ENCODE assay signal across 7 mouse cellular contexts in the genomic region with DNA sequence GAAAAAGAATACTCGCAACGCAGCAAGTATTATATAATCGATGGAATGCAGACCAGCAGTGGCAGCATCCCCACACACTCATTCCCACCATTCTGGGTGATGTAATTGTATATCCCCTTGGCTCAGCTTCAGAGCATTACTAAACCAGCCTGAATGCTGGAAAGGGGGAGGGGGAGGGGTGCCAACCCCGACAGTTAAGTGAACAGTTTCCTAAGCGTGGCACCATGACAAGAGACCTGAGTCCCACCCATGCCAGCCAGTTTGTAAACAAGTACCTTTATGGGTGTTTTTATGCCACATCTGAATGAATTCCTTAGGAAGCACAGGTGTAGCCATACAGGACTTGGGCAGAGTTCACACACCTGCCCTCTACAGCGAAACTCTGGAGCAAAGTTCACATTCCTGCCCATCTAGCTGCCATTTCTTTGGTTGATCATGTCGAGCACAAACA. TPM values are rescaled to one million over a fixed set of nuclear protein-coding genes. Genes with fewer than 3 reads are reported as not detected.
A peak's percentile ranks its signal among the peaks of the same experiment; 100 is the strongest.
DNase-seq lines count a peak whose midpoint lies in the region; ATAC-seq and TF ChIP-seq lines count a peak whose summit lies in the region.

No protein-coding gene starts in this region.

- H3K36me3 ChIP-seq in testis, adult 2 months (ENCODE audit: control insufficient read depth, insufficient read depth, low read length): no peaks in the 10 kb centered on the region
- H3K36me3 ChIP-seq in intestine, embryonic 15.5 days: peaks cover 4% of the 10 kb centered on the region; the same call in 1 of the 2 replicates
- peaks cover 12% of the 10 kb centered on the region for H3K36me3 ChIP-seq in limb, embryonic 12.5 days
- no peaks in the 10 kb centered on the region for H3K36me3 ChIP-seq in midbrain, postnatal 0 days (ENCODE audit: insufficient read depth, low read length)

- H3K9ac ChIP-seq in intestine, embryonic 15.5 days: no peak overlapping the region
- H3K9ac ChIP-seq in limb, embryonic 12.5 days (replicated peaks): no peak overlapping the region
- H3K9ac ChIP-seq in midbrain, postnatal 0 days (replicated peaks; ENCODE audit: low read length, poor library complexity, severe bottlenecking): no peak overlapping the region

- no peaks in the 10 kb centered on the region for H3K9me3 ChIP-seq in intestine, embryonic 15.5 days
- no peaks in the 10 kb centered on the region for H3K9me3 ChIP-seq in limb, embryonic 12.5 days
- H3K9me3 ChIP-seq in midbrain, postnatal 0 days (ENCODE audit: low read length): no peaks in the 10 kb centered on the region

- ATAC-seq in intestine, embryonic 15.5 days: peak; percentile 80
- ATAC-seq in limb, embryonic 12.5 days (ENCODE audit: insufficient number of reproducible peaks, insufficient read depth, low FRiP score, low TSS enrichment, low read depth): no peak; the same call in 1 of the 2 replicates
- ATAC-seq in midbrain, postnatal 0 days (ENCODE audit: low FRiP score): peak; percentile 41; the same call in 1 of the 2 replicates

- peak overlapping the region; percentile 57 for H3K4me2 ChIP-seq in intestine, embryonic 15.5 days (replicated peaks)
- peak overlapping the region; percentile 31 for H3K4me2 ChIP-seq in limb, embryonic 12.5 days
- peak overlapping the region; percentile 38 for H3K4me2 ChIP-seq in midbrain, postnatal 0 days (ENCODE audit: low read depth, low read length, poor library complexity, severe bottlenecking)

- TF ChIP-seq CTCF in testis, adult 2 months (IDR thresholded peaks at IDR 0.05; ENCODE audit: control insufficient read depth, insufficient read depth, insufficient replicate concordance, low read depth, low read length): no peak
- TF ChIP-seq CTCF in embryonic fibroblast, embryonic 13.5 days (IDR thresholded peaks at IDR 0.05; ENCODE audit: borderline replicate concordance, insufficient read depth, low read length): no peak
- TF ChIP-seq CTCF in midbrain, postnatal 0 days (IDR thresholded peaks at IDR 0.05): no peak

- no peak for DNase-seq in testis, postnatal 14 days (ENCODE audit: low spot score)
- DNase-seq in midbrain, postnatal 0 days (ENCODE audit: low spot score): peak; percentile 76
- no peak for DNase-seq in frontal cortex, adult 2 months (ENCODE audit: extremely low spot score in 1 of 2, low spot score in 1 of 2)

- H3K4me3 ChIP-seq in testis, adult 2 months (ENCODE audit: control insufficient read depth, low read depth, low read length): no peak overlapping the region
- H3K4me3 ChIP-seq in embryonic fibroblast, embryonic 13.5 days (ENCODE audit: insufficient read depth, low read length): no peak overlapping the region
- H3K4me3 ChIP-seq in intestine, embryonic 15.5 days (replicated peaks): no peak overlapping the region; the same call in 1 of the 2 replicates
- no peak overlapping the region for H3K4me3 ChIP-seq in limb, embryonic 12.5 days (replicated peaks)
- no peak overlapping the region for H3K4me3 ChIP-seq in midbrain, postnatal 0 days (ENCODE audit: low read depth, low read length)

- 12% methylated on average over 7 of the region's 7 CpGs for WGBS in intestine, embryonic 15.5 days
- 48% methylated on average over 7 of the region's 7 CpGs for WGBS in limb, embryonic 12.5 days
- WGBS in midbrain, postnatal 0 days: 52% methylated on average over 7 of the region's 7 CpGs

- peak overlapping the region; percentile 52; the same call in 1 of the 2 replicates for H3K27ac ChIP-seq in testis, adult 2 months (ENCODE audit: control insufficient read depth, insufficient read depth, low read depth, low read length)
- H3K27ac ChIP-seq in embryonic fibroblast, embryonic 13.5 days (ENCODE audit: insufficient read depth, low read length): peak overlapping the region; percentile 65; the same call in 1 of the 2 replicates
- H3K27ac ChIP-seq in intestine, embryonic 15.5 days: peak overlapping the region; percentile 94
- H3K27ac ChIP-seq in limb, embryonic 12.5 days: peak overlapping the region; percentile 70
- H3K27ac ChIP-seq in midbrain, postnatal 0 days (ENCODE audit: low read depth, low read length): no peak overlapping the region

- TF ChIP-seq POLR2A in testis, adult 2 months (IDR thresholded peaks at IDR 0.05; ENCODE audit: control insufficient read depth, low read depth, low read length): no peak
- TF ChIP-seq POLR2A in embryonic fibroblast, embryonic 13.5 days (IDR thresholded peaks at IDR 0.05; ENCODE audit: low read depth, low read length): no peak

- no peaks in the 10 kb centered on the region for H3K27me3 ChIP-seq in testis, adult 2 months (ENCODE audit: control insufficient read depth, insufficient read depth, low read length)
- H3K27me3 ChIP-seq in intestine, embryonic 15.5 days (replicated peaks): no peaks in the 10 kb centered on the region
- H3K27me3 ChIP-seq in limb, embryonic 12.5 days: no peaks in the 10 kb centered on the region
- no peaks in the 10 kb centered on the region for H3K27me3 ChIP-seq in midbrain, postnatal 0 days (ENCODE audit: insufficient read depth, low read length)

- no peaks in the 10 kb centered on the region; the same call in 1 of the 2 replicates for H3K4me1 ChIP-seq in testis, adult 2 months (ENCODE audit: control insufficient read depth, insufficient read depth, low read length)
- H3K4me1 ChIP-seq in embryonic fibroblast, embryonic 13.5 days (ENCODE audit: control insufficient read depth, insufficient read depth, low read length): peaks cover 11% of the 10 kb centered on the region
- peaks cover 21% of the 10 kb centered on the region for H3K4me1 ChIP-seq in intestine, embryonic 15.5 days (replicated peaks)
- H3K4me1 ChIP-seq in limb, embryonic 12.5 days (replicated peaks): peaks cover 49% of the 10 kb centered on the region
- H3K4me1 ChIP-seq in midbrain, postnatal 0 days (ENCODE audit: insufficient read depth, low read length): no peaks in the 10 kb centered on the region

RNA-seq across cellular contexts. Expression of gene Cnksr3, which starts 53.0 kb away (rescaled TPM):
- 5.3 and 5.6 TPM in 2 replicates for polyA plus RNA-seq in testis, adult 2 months (2012; rRNA removed)
- 10.8 and 13.9 TPM in 2 replicates for polyA plus RNA-seq in embryonic fibroblast, embryonic 13.5 days (2011; ENCODE audit: insufficient read length, low read depth, missing spikeins)
- polyA plus RNA-seq in intestine, embryonic 15.5 days (2015; fragmentation: Nextera tagmentation; extraction: Ambion mirVana): 12.6 and 13.6 TPM in 2 replicates
- 14.4 and 16.3 TPM in 2 replicates for polyA plus RNA-seq in limb, embryonic 12.5 days (2016; fragmentation: Nextera tagmentation; extraction: Ambion mirVana)
- total RNA-seq in midbrain, postnatal 0 days (2014; rRNA removed): 2.8 and 4.1 TPM in 2 replicates
- 1.3 and 1.8 TPM in 2 replicates for polyA plus RNA-seq in midbrain, postnatal 0 days (2015; fragmentation: Nextera tagmentation; extraction: Ambion mirVana)
- polyA plus RNA-seq in frontal cortex, adult 2 months (2012; rRNA removed): 5.0 and 5.5 TPM in 2 replicates
